Mouse (Mus musculus) hindbrain, embryonic 12.5 days (tissue): ENCODE results near the gene Bola3. TPM values are rescaled to one million over a fixed set of nuclear protein-coding genes. Genes with fewer than 3 reads are reported as not detected.

ENCODE experiments used
- ATAC-seq: fragments of 200-750 bp; cut with Nextera tagmentation; 2 replicates; pipeline ENCODE4 v1.8.0; 2017; ENCODE audit warnings: moderate TSS enrichment; ENCODE audit not compliant: low FRiP score
- H3K27ac ChIP-seq: fragments of 300-500 bp; sonication (generic); 2 replicates; pipeline ENCODE4 v1.5.1; 2016; ENCODE audit warnings: mild to moderate bottlenecking
- H3K27me3 ChIP-seq: fragments of 300-500 bp; sonication (generic); 2 replicates; pipeline ENCODE4 v1.6.1; 2016; ENCODE audit warnings: mild to moderate bottlenecking
- H3K36me3 ChIP-seq: fragments of 300-500 bp; sonication (generic); 2 replicates; pipeline ENCODE4 v1.6.1; 2016; ENCODE audit warnings: mild to moderate bottlenecking
- H3K4me1 ChIP-seq: fragments of 300-500 bp; sonication (generic); 2 replicates; pipeline ENCODE4 v1.6.1; 2016
- H3K4me2 ChIP-seq: fragments of 300-500 bp; sonication (generic); replicated peaks from 2 replicates; pipeline ENCODE4 v1.6.1; 2016; ENCODE audit warnings: mild to moderate bottlenecking
- H3K4me3 ChIP-seq: fragments of 300-500 bp; sonication (generic); 2 replicates; pipeline ENCODE4 v1.5.1; 2016; ENCODE audit warnings: mild to moderate bottlenecking
- H3K9ac ChIP-seq: fragments of 300-500 bp; sonication (generic); 2 replicates; pipeline ENCODE4 v1.6.1; 2016; ENCODE audit warnings: mild to moderate bottlenecking, moderate library complexity
- H3K9me3 ChIP-seq: fragments of 300-500 bp; sonication (generic); replicated peaks from 2 replicates; pipeline ENCODE4 v1.6.1; 2016; ENCODE audit warnings: mild to moderate bottlenecking
- whole genome bisulfite sequencing: fragments of 180-500 bp; shearing (Covaris S2); methylation state at CpG from one replicate; pipeline ENCODE4 v1.1.7; 2016; 5-methylcytosine and 5-hydroxymethylcytosine counted together
- polyA plus RNA-seq: library from polyadenylated mRNA; unstranded; fragments of >200 nt; fragmentation: Nextera tagmentation; extraction: Ambion mirVana; gene quantifications from 2 replicates; pipeline ENCODE4 v1.2.1, GENCODE M21; 2016

The Bola3 gene
- 88.5 and 92.1 TPM in 2 replicates for polyA plus RNA-seq

- H3K9me3 ChIP-seq: no peaks in the 10 kb centered on the region
- H3K4me1 ChIP-seq: peaks cover 13% of the 10 kb centered on the region
- H3K27me3 ChIP-seq: no peaks in the 10 kb centered on the region
- 34% methylated on average over 6 of the region's 6 CpGs for WGBS
- no peak within 1 kb of the TSS for H3K27ac ChIP-seq
- ATAC-seq: no peak; the same call in 1 of the 2 replicates
- H3K4me3 ChIP-seq: peak within 1 kb of the TSS; percentile 74
- H3K9ac ChIP-seq: peak within 1 kb of the TSS; percentile 81
- peak within 1 kb of the TSS; percentile 72 for H3K4me2 ChIP-seq
- 0 out of 2 replicates have a peak, but pooled peaks cover 9% of the 10 kb centered on the region for H3K36me3 ChIP-seq
Observed at GRCm38 (mm10) chr6:83348873-83349272, at the start of gene Bola3. Gene Bola3, plus strand, starts transcription at chr6:83349147.

- no peaks in the 10 kb centered on the region for H3K4me1 ChIP-seq
- no peak overlapping the region for H3K4me2 ChIP-seq
- H3K36me3 ChIP-seq: peaks cover 15% of the 10 kb centered on the region; the same call in 1 of the 2 replicates
- no peak for ATAC-seq
- WGBS: 87% methylated on average over 7 of the region's 7 CpGs
- no peak overlapping the region for H3K27ac ChIP-seq
- no peaks in the 10 kb centered on the region for H3K27me3 ChIP-seq
- no peaks in the 10 kb centered on the region for H3K9me3 ChIP-seq
- H3K9ac ChIP-seq: no peak overlapping the region
- no peak overlapping the region for H3K4me3 ChIP-seq
Observed at GRCm38 (mm10) chr6:83300447-83301229, 48.3 kb upstream of the Bola3 start.

- H3K4me2 ChIP-seq: no peak overlapping the region
- WGBS: 82% methylated on average over 2 of the region's 2 CpGs
- H3K27ac ChIP-seq: no peak overlapping the region
- no peaks in the 10 kb centered on the region for H3K27me3 ChIP-seq
- no peaks in the 10 kb centered on the region for H3K4me1 ChIP-seq
- H3K36me3 ChIP-seq: peaks cover 22% of the 10 kb centered on the region
- ATAC-seq: no peak
- H3K4me3 ChIP-seq: no peak overlapping the region
- no peak overlapping the region for H3K9ac ChIP-seq
- no peaks in the 10 kb centered on the region for H3K9me3 ChIP-seq
Observed at GRCm38 (mm10) chr6:83301294-83301693, 47.7 kb upstream of the Bola3 start.

- 80% methylated on average over 5 of the region's 5 CpGs for WGBS
- Histone ChIP-seq H3K4me2 (no peak overlapping the region), H3K9ac (no peak overlapping the region), H3K27ac (no peak overlapping the region), H3K27me3 (no peaks in the 10 kb centered on the region), H3K9me3 (no peaks in the 10 kb centered on the region), H3K4me1 (no peaks in the 10 kb centered on the region), H3K4me3 (no peak overlapping the region), H3K36me3 (peaks cover 31% of the 10 kb centered on the region)
- no peak for ATAC-seq
Observed at GRCm38 (mm10) chr6:83302264-83302663, 46.7 kb upstream of the Bola3 start.

- Histone ChIP-seq H3K4me2 (no peak overlapping the region), H3K27me3 (no peaks in the 10 kb centered on the region), H3K27ac (no peak overlapping the region), H3K36me3 (peaks cover 68% of the 10 kb centered on the region), H3K4me1 (no peaks in the 10 kb centered on the region), H3K9me3 (no peaks in the 10 kb centered on the region), H3K9ac (no peak overlapping the region), H3K4me3 (no peak overlapping the region)
- 92% methylated on average over 7 of the region's 7 CpGs for WGBS
- no peak for ATAC-seq
Observed at GRCm38 (mm10) chr6:83309017-83309416, 39.9 kb upstream of the Bola3 start.

GRCm38 (mm10) chr6:83311206-83311605 is 37.7 kb upstream of the Bola3 start:
- Histone ChIP-seq H3K9me3 (no peaks in the 10 kb centered on the region), H3K27me3 (no peaks in the 10 kb centered on the region), H3K36me3 (peaks cover 50% of the 10 kb centered on the region), H3K9ac (no peak overlapping the region), H3K4me3 (no peak overlapping the region), H3K27ac (no peak overlapping the region), H3K4me2 (no peak overlapping the region), H3K4me1 (peaks cover 9% of the 10 kb centered on the region)
- 92% methylated on average over 11 of the region's 11 CpGs for WGBS
- ATAC-seq: no peak

- ATAC-seq: no peak
- peaks cover 41% of the 10 kb centered on the region for H3K36me3 ChIP-seq
Observed at GRCm38 (mm10) chr6:83312021-83312420, 36.9 kb upstream of the Bola3 start.

GRCm38 (mm10) chr6:83312514-83312913 is 36.4 kb upstream of the Bola3 start:
- Histone ChIP-seq H3K9me3 (no peaks in the 10 kb centered on the region), H3K4me1 (peaks cover 15% of the 10 kb centered on the region), H3K9ac (no peak overlapping the region), H3K36me3 (peaks cover 38% of the 10 kb centered on the region), H3K27ac (no peak overlapping the region), H3K4me2 (no peak overlapping the region), H3K4me3 (no peak overlapping the region), H3K27me3 (no peaks in the 10 kb centered on the region)
- no peak for ATAC-seq
- 84% methylated on average over 8 of the region's 8 CpGs for WGBS

More at GRCm38 (mm10) chr6:83312021-83312420, 36.9 kb upstream of the Bola3 start:
- Histone ChIP-seq H3K4me1 (peaks cover 15% of the 10 kb centered on the region), H3K27ac (no peak overlapping the region), H3K27me3 (no peaks in the 10 kb centered on the region), H3K4me3 (no peak overlapping the region), H3K4me2 (no peak overlapping the region), H3K9ac (no peak overlapping the region), H3K9me3 (no peaks in the 10 kb centered on the region)
- WGBS: 93% methylated on average over 7 of the region's 7 CpGs

- Histone ChIP-seq H3K4me3 (no peak overlapping the region), H3K9me3 (no peaks in the 10 kb centered on the region), H3K27ac (no peak overlapping the region), H3K4me1 (peaks cover 15% of the 10 kb centered on the region), H3K4me2 (peak overlapping the region; percentile 77), H3K36me3 (peaks cover 17% of the 10 kb centered on the region), H3K27me3 (no peaks in the 10 kb centered on the region), H3K9ac (no peak overlapping the region)
- ATAC-seq: no peak
Observed at GRCm38 (mm10) chr6:83315293-83315692, 33.7 kb upstream of the Bola3 start.

GRCm38 (mm10) chr6:83316022-83316421 is 32.9 kb upstream of the Bola3 start:
- Histone ChIP-seq H3K9me3 (no peaks in the 10 kb centered on the region), H3K9ac (no peak overlapping the region; the same call in 1 of the 2 replicates), H3K4me3 (peak overlapping the region; percentile 92), H3K27ac (no peak overlapping the region), H3K4me2 (peak overlapping the region; percentile 77), H3K36me3 (peaks cover 16% of the 10 kb centered on the region), H3K4me1 (peaks cover 15% of the 10 kb centered on the region), H3K27me3 (no peaks in the 10 kb centered on the region)
- no peak for ATAC-seq
- WGBS: 6% methylated on average over 10 of the region's 10 CpGs

GRCm38 (mm10) chr6:83317108-83317741 is 31.7 kb upstream of the Bola3 start:
- Histone ChIP-seq H3K4me3 (peak overlapping the region; percentile 92), H3K27ac (peak overlapping the region; percentile 74), H3K9me3 (no peaks in the 10 kb centered on the region), H3K4me1 (peaks cover 15% of the 10 kb centered on the region), H3K36me3 (peaks cover 5% of the 10 kb centered on the region; the same call in 1 of the 2 replicates), H3K9ac (peak overlapping the region; percentile 91), H3K27me3 (no peaks in the 10 kb centered on the region), H3K4me2 (peak overlapping the region; percentile 77)
- peak; percentile 99 for ATAC-seq
- WGBS: under 1% methylated on average over 52 of the region's 52 CpGs

- H3K9me3 ChIP-seq: no peaks in the 10 kb centered on the region
- H3K9ac ChIP-seq: no peak overlapping the region
- H3K4me3 ChIP-seq: no peak overlapping the region
- H3K4me1 ChIP-seq: peaks cover 6% of the 10 kb centered on the region
- H3K27ac ChIP-seq: no peak overlapping the region
- ATAC-seq: no peak
- WGBS: 73% methylated on average over 1 of the region's 1 CpGs
- H3K36me3 ChIP-seq: no peaks in the 10 kb centered on the region
- no peaks in the 10 kb centered on the region for H3K27me3 ChIP-seq
- no peak overlapping the region for H3K4me2 ChIP-seq
Observed at GRCm38 (mm10) chr6:83321927-83322326, 27.0 kb upstream of the Bola3 start.
